Mouse (Mus musculus) liver, embryonic 14.5 days (tissue): ENCODE measurements around the gene Sf3b4.

ENCODE experiments used
- CTCF ChIP-seq: IDR thresholded peaks from 2 replicates; pipeline ENCODE4 v1.5.1; 2016; ENCODE audit warnings: antibody characterized with exemption, low read depth, control low read depth
- EP300 ChIP-seq: IDR thresholded peaks from 2 replicates; pipeline ENCODE4 v1.6.1; 2016; ENCODE audit warnings: antibody characterized with exemption, low read depth

DNA sequence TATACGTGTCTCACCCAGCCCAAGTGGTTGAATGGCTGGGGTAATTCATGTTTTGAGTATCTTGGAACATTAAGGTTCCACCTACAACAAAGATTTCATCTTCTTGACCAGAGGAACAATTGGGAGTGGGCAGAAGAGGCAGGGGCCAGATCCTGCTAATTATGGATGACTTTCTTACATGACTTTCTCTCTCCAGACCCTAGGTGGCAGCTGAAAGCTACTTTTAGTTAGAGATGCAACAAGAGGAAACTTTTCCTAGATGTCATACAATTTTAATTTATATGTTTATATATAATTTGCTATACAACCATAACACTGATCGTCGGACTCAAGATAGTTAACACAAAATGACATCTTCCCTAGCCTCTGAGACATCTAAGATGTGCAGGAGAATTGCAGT is 35.7 kb downstream of the Sf3b4 start:
- TF ChIP-seq CTCF, result no peak
- TF ChIP-seq EP300, result no peak
